Mouse (Mus musculus) yolk sac, embryonic 10.5 days (tissue): Measurements from ENCODE around the gene Crtc3.
A peak's percentile ranks its signal among the peaks of the same experiment; 100 is the strongest.

Experiments used
- DNase-seq: peaks from one replicate; pipeline ENCODE4 v3.0.0-alpha.2; 2017; ENCODE audit warnings: low spot score

The Crtc3 gene

GRCm38 (mm10) chr7:80598436-80598985 is 90.2 kb downstream of the Crtc3 start:
- DNase-seq, result no peak

GRCm38 (mm10) chr7:80597900-80598299 is 90.8 kb downstream of the Crtc3 start:
- DNase-seq, result no peak

- no peak for DNase-seq
Observed at GRCm38 (mm10) chr7:80589054-80589746, 99.5 kb downstream of the Crtc3 start.

- no peak for DNase-seq
Observed at GRCm38 (mm10) chr7:80587684-80588083, 101.0 kb downstream of the Crtc3 start.

- DNase-seq, result peak; percentile 12
Observed at GRCm38 (mm10) chr7:80586681-80587660, 101.7 kb downstream of the Crtc3 start.

- no peak for DNase-seq
Observed at GRCm38 (mm10) chr7:80586161-80586560, 102.5 kb downstream of the Crtc3 start.

- no peak for DNase-seq
Observed at GRCm38 (mm10) chr7:80585380-80585779, 103.3 kb downstream of the Crtc3 start.

GRCm38 (mm10) chr7:80583981-80584380 is 104.7 kb downstream of the Crtc3 start:
- DNase-seq, result peak; percentile 17

GRCm38 (mm10) chr7:80582821-80583451 is 105.7 kb downstream of the Crtc3 start:
- peak; percentile 69 for DNase-seq

- DNase-seq, result peak; percentile 11
Observed at GRCm38 (mm10) chr7:80580368-80580767, 108.3 kb downstream of the Crtc3 start.

- DNase-seq, result no peak
Observed at GRCm38 (mm10) chr7:80577417-80577980, 111.2 kb downstream of the Crtc3 start.

- no peak for DNase-seq
Observed at GRCm38 (mm10) chr7:80576626-80577025, 112.1 kb downstream of the Crtc3 start.

GRCm38 (mm10) chr7:80575750-80576149 is 112.9 kb downstream of the Crtc3 start:
- DNase-seq, result no peak

GRCm38 (mm10) chr7:80573076-80573475 is 115.6 kb downstream of the Crtc3 start:
- DNase-seq, result no peak

GRCm38 (mm10) chr7:80567982-80568381 is 120.7 kb downstream of the Crtc3 start:
- DNase-seq, result no peak

- no peak for DNase-seq
Observed at GRCm38 (mm10) chr7:80561931-80562330, 126.7 kb downstream of the Crtc3 start.

- DNase-seq, result no peak
Observed at GRCm38 (mm10) chr7:80561271-80561670, 127.4 kb downstream of the Crtc3 start.

GRCm38 (mm10) chr7:80558572-80558971 is 130.1 kb downstream of the Crtc3 start:
- DNase-seq, result no peak

- no peak for DNase-seq
Observed at GRCm38 (mm10) chr7:80558101-80558500, 130.6 kb downstream of the Crtc3 start.

- no peak for DNase-seq
Observed at GRCm38 (mm10) chr7:80557161-80557560, 131.5 kb downstream of the Crtc3 start.

GRCm38 (mm10) chr7:80556166-80556565 is 132.5 kb downstream of the Crtc3 start:
- DNase-seq, result no peak

GRCm38 (mm10) chr7:80555146-80555545 is 133.5 kb downstream of the Crtc3 start:
- DNase-seq, result no peak
